Mouse (Mus musculus): Measurements from ENCODE around the gene 2310011J03Rik.

DNA sequence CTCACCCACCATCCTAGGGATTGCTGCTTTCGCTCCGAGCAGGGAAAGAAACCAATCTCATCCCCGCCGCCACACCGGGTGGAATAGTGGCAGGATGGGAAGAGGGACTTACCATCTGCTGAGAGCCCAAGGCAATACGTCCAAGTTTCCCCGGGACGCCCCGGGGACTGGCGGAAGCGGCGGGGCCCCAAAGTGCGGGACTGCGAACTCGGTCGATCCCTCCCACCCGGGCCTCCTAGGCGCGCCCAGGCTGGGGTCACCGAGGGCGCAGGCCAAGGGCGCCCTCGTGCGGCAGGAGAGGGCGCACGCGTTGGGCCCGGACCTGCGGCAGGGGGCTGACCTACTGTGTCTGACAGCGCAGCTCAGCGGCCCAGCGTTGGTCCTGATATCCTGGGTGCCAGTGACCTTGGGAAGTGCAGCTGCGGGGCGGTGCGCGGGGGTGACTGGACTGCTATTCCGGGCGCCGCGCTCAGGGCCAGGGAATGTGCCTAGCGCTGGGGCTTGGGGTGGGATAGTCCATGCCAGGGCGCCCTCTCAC, 28.0 kb upstream of the 2310011J03Rik start, which contains the start of gene Adamtsl5:
- peak; percentile 37; the same call in 1 of the 2 replicates for TF ChIP-seq POLR2A (IDR thresholded peaks at IDR 0.05; ENCODE audit: low read depth, low read length)
- TF ChIP-seq CTCF (conservative IDR thresholded peaks at IDR 0.05 in 1 of 2, IDR thresholded peaks at IDR 0.05 in 1 of 2; ENCODE audit: low read depth in 2 of 2, low read length in 2 of 2) = peak; percentile 20 to 92; a peak in 2 of 4 replicates
- TF ChIP-seq CHD2 (IDR thresholded peaks at IDR 0.05; ENCODE audit: low read length) = no peak
- no peak for TF ChIP-seq MAFK (IDR thresholded peaks at IDR 0.05; ENCODE audit: insufficient replicate concordance, low read length)
- no peak for TF ChIP-seq JUND (conservative IDR thresholded peaks at IDR 0.05; ENCODE audit: low read depth, low read length)
- TF ChIP-seq POLR2AphosphoS2 (IDR thresholded peaks at IDR 0.05; ENCODE audit: low read depth, low read length) = no peak
- no peak for TF ChIP-seq ZNF384 (IDR thresholded peaks at IDR 0.05; ENCODE audit: low read depth, low read length)
- no peak for TF ChIP-seq EP300 (IDR thresholded peaks at IDR 0.05; ENCODE audit: low read length)
- no peak for TF ChIP-seq GABPA (IDR thresholded peaks at IDR 0.05; ENCODE audit: insufficient replicate concordance, low read depth, low read length)
- TF ChIP-seq USF1 (IDR thresholded peaks at IDR 0.05; ENCODE audit: low read depth, low read length) = no peak
- TF ChIP-seq CHD1 (IDR thresholded peaks at IDR 0.05; ENCODE audit: low read depth, low read length) = no peak
- 0 out of 2 replicates have a peak, but pooled peaks have one; percentile 24 for TF ChIP-seq NRF1 (IDR thresholded peaks at IDR 0.05; ENCODE audit: low read depth, low read length)
- no peak for TF ChIP-seq E2F4 (IDR thresholded peaks at IDR 0.05; ENCODE audit: insufficient replicate concordance, low read depth, low read length)

Measured in CH12.LX (cell line).